Mouse (Mus musculus) E14TG2a.4 (cell line): ENCODE data around the gene Eps15.

ENCODE experiments used
- H3K27me3 ChIP-seq: 2 replicates; pipeline ENCODE4 v1.6.1; 2014; ENCODE audit warnings: low read length, control low read depth; ENCODE audit not compliant: insufficient read depth
- H3K36me3 ChIP-seq: 2 replicates; pipeline ENCODE4 v1.6.1; 2014; ENCODE audit warnings: low read length, control low read depth; ENCODE audit not compliant: insufficient read depth
- H3K4me1 ChIP-seq: replicated peaks from 2 replicates; pipeline ENCODE4 v1.6.1; 2014; ENCODE audit warnings: low read depth, low read length, control low read depth
- H3K4me3 ChIP-seq: replicated peaks from 2 replicates; pipeline ENCODE4 v1.5.1; 2014; ENCODE audit warnings: mild to moderate bottlenecking, low read length
- H3K9me3 ChIP-seq: 2 replicates; pipeline ENCODE4 v1.6.1; 2014; ENCODE audit warnings: low read length, control low read depth
- CTCF ChIP-seq: conservative IDR thresholded peaks from 2 replicates; pipeline ENCODE4 v1.5.1; 2014; ENCODE audit warnings: low read length
- NANOG ChIP-seq: IDR thresholded peaks from 2 replicates; pipeline ENCODE4 v1.6.1; 2014; ENCODE audit warnings: borderline replicate concordance, low read length, mixed read lengths
- POU5F1 ChIP-seq: IDR thresholded peaks from 2 replicates; pipeline ENCODE4 v1.6.1; 2014; ENCODE audit warnings: low read length, borderline replicate concordance

The Eps15 gene

DNA sequence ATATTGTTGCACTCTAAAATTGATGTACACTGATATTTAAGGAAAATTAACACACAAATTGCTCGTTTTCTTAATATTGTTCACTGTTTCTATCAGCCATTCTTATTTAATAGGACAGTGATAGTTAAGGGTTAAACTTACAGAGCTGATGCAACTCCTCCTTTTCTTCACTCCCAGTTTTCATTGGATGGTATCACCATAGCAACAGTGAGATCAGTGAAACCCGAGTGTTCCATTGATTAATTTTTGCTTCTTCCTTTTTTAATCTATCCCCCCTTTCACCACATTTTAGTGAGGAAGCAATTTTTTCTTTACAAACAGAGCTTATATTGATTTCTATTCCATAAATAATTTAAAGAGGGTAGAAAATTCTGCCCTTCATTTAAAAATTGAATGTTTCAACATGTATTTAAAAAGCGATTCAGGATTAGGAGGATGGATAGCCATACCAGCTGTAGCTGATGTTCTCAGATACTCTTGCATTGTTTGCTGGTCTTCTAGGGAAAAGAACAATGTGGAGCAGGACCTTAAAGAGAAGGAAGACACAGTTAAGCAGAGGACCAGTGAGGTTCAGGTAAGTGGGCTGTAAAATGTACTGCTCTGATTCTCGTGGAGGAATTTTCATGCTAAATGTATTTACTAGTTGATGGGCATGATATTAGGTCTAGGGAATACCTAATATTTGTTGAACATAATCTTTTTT, 62.9 kb downstream of the Eps15 start:
- H3K27me3 ChIP-seq: no peaks in the 10 kb centered on the region
- no peaks in the 10 kb centered on the region for H3K4me1 ChIP-seq
- TF ChIP-seq POU5F1 (no peak), NANOG (no peak), CTCF (no peak)
- H3K9me3 ChIP-seq: no peaks in the 10 kb centered on the region
- no peaks in the 10 kb centered on the region for H3K36me3 ChIP-seq
- H3K4me3 ChIP-seq: no peak overlapping the region

DNA sequence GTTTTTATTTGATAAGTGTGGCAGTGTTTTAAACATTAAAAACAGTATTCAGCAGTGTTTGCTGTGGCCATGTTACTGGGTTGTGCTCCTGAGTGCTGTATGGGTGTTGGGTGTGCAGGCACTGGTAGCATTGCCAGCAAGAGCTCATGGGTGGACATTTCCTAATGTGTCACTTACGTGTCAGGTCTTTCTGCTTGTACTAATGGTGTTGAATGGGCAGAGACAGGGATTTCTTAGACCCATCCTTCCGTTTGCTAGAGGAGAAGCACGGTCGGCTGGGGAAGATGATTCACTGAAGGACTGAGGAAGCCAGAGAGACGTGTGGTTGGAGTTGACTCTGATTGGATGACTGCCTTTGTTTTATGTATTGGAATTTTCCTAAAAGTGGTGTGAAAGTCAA, 63.8 kb downstream of the Eps15 start:
- Histone ChIP-seq H3K9me3 (no peaks in the 10 kb centered on the region), H3K27me3 (no peaks in the 10 kb centered on the region), H3K4me3 (no peak overlapping the region), H3K4me1 (no peaks in the 10 kb centered on the region), H3K36me3 (no peaks in the 10 kb centered on the region)
- TF ChIP-seq CTCF (no peak), NANOG (no peak), POU5F1 (no peak)

DNA sequence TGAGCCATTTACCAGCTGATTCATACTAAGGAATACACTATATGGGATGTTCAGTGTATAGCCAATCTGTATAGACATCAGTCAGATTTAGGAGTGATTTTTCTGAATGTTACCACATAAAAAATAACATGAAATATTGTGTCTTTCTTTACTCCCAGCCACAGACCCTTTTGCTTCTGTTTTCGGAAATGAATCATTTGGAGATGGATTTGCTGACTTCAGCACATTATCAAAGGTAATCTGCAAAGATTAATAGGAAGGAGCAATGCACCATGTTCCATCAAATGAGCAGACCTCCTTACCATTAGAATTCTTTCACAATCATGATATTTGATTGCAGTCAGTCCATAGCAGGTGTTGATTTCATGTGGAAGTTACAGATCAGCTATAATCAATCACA, 98.0 kb downstream of the Eps15 start:
- TF ChIP-seq POU5F1 (no peak), NANOG (no peak), CTCF (no peak)
- Histone ChIP-seq H3K36me3 (peaks cover 8% of the 10 kb centered on the region), H3K9me3 (no peaks in the 10 kb centered on the region), H3K4me3 (no peak overlapping the region), H3K4me1 (no peaks in the 10 kb centered on the region), H3K27me3 (no peaks in the 10 kb centered on the region)

DNA sequence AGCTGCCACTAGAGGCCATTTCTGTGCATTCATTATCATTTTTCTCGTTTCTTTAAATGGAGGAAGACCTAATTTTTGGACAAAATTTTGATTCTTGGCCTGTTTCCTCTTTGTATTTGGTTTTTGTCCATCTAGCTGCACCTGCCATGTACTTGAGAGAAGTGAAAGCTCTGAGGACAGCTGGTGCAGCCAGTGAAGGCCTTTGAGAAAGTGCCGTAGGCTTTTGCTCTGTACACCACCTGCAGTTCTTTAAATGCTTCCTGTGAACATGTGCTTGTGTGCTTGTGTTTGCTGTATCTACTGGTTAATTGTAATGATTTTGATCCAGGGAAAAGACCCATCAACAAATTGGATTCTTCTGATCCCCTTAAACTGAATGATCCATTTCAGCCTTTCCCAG, 102.4 kb downstream of the Eps15 start:
- Histone ChIP-seq H3K4me1 (no peaks in the 10 kb centered on the region), H3K36me3 (peaks cover 6% of the 10 kb centered on the region), H3K27me3 (no peaks in the 10 kb centered on the region), H3K9me3 (no peaks in the 10 kb centered on the region), H3K4me3 (no peak overlapping the region)
- TF ChIP-seq NANOG (no peak), POU5F1 (no peak), CTCF (no peak)

DNA sequence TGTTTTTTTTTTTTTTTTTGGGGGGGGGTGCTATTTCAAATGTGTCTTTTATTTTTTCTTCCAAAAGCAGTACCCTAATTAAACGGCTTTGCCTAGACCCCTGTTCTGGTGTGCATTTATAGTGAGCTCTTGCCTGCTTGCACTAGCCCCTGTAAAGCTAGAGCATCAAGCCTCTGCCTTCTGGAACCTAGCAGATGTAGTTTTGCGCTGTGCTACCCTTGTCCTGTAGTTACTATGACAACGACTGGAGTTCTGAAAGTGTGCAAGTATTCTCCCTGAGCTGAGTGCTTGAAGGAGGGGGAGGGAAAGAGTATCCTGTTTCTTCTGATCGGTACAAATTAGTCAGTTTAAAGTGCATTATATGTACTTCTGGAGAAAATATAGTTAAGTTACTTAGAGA, 105.5 kb downstream of the Eps15 start:
- H3K36me3 ChIP-seq: no peaks in the 10 kb centered on the region
- H3K4me1 ChIP-seq: no peaks in the 10 kb centered on the region
- TF ChIP-seq POU5F1 (no peak), NANOG (no peak), CTCF (no peak)
- no peaks in the 10 kb centered on the region for H3K9me3 ChIP-seq
- no peaks in the 10 kb centered on the region for H3K27me3 ChIP-seq
- H3K4me3 ChIP-seq: no peak overlapping the region

DNA sequence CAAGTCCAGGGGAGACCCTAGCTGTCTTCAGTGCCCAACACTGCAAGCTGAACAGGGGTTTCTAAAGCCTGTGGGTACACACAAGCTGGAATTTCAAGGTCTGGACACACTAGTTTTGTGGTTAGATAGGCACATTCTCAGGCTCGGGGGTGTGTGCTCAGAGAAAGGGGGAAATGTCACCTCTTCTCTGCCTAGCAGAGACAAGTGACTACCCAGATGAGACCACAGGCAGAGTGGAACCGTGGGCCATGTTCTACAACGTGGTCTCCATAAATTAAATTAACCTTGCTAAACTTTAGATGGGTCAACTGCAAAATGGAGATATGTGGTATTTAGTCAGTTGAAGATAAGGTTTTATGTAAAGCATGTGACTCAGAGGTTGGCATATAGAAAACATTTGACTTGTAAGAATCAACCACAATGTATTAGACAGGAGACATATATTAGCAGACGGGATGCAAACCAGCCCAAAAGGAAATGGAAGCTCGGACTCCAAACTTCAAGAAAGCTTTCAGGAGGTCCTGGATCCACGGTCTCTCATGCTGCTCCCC, 113.2 kb downstream of the Eps15 start:
- no peaks in the 10 kb centered on the region for H3K9me3 ChIP-seq
- TF ChIP-seq CTCF (no peak), POU5F1 (no peak), NANOG (no peak)
- H3K4me1 ChIP-seq: peaks cover 8% of the 10 kb centered on the region
- peaks cover 46% of the 10 kb centered on the region for H3K27me3 ChIP-seq
- H3K4me3 ChIP-seq: no peak overlapping the region
- no peaks in the 10 kb centered on the region for H3K36me3 ChIP-seq

DNA sequence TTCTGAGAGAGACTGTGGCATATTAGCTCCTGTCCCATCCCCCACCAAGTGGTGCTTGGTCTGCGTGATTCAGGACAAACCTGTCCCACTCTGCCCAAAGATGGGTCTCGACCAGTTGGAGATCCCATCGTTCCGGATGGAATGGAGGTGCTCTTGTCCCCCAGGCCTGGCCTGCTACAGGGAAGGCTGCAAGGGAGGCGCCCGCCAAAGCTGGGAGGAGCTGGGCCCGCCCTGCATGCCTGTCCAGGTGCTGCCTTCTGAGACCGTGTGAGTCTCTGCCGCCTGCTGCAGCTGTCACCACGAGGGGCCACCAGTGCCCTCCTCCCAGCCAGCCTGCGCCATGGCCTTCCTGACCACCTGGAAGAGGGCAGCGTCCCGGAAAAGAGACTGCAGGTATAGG, 113.8 kb downstream of the Eps15 start:
- Histone ChIP-seq H3K36me3 (no peaks in the 10 kb centered on the region), H3K4me3 (peak overlapping the region; percentile 55), H3K9me3 (no peaks in the 10 kb centered on the region), H3K27me3 (peaks cover 46% of the 10 kb centered on the region), H3K4me1 (peaks cover 8% of the 10 kb centered on the region)
- TF ChIP-seq CTCF (no peak), NANOG (no peak), POU5F1 (no peak)

DNA sequence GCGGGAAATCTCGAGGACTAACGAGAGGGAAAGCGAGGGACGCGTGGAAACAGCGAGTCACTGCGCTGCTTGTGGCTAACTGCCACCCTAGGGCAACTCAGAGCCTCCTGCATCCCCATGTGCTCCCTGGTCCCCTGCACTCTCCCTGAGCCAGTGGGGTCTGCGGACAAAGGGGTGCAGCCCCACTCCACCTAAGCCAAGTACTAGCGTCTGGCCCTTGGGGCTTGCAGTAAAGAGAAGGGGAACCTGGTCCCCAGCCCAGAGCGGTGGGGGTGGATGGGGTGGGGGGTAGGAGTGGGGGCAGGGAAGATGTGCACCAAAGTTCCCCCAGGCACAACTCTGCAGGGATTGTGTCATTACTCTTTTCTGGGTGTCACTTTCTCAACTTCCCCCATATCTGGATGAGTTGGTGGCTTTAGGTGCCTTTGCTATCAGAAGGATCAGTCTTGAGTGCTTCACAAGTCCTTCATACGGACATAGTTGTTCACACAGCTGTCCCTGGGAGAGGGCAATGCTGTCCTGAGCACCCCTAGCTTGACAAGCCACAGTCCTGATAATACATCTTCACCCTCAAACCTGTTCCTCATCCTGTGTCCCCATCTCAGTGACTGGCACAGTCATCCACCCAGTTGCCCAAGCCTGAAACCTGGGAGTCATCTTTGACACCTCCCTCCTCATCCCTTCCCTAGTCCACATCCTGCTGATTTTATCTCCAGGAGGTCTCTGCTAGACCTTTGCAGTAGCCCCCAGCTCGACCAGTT, 114.4 kb downstream of the Eps15 start:
- Histone ChIP-seq H3K4me3 (peak overlapping the region; percentile 55), H3K9me3 (no peaks in the 10 kb centered on the region), H3K4me1 (peaks cover 8% of the 10 kb centered on the region), H3K36me3 (no peaks in the 10 kb centered on the region), H3K27me3 (peaks cover 46% of the 10 kb centered on the region)
- TF ChIP-seq NANOG (no peak), POU5F1 (no peak), CTCF (no peak)
